Mouse (Mus musculus): Measurements from ENCODE around the gene Pdzd11. TPM values are rescaled to one million over a fixed set of nuclear protein-coding genes. Genes with fewer than 3 reads are reported as not detected.

The Pdzd11 gene
- polyA plus RNA-seq (2017; shearing (Covaris generic)): 10 to 100 TPM; 37.6 to 49.3 TPM

DNA sequence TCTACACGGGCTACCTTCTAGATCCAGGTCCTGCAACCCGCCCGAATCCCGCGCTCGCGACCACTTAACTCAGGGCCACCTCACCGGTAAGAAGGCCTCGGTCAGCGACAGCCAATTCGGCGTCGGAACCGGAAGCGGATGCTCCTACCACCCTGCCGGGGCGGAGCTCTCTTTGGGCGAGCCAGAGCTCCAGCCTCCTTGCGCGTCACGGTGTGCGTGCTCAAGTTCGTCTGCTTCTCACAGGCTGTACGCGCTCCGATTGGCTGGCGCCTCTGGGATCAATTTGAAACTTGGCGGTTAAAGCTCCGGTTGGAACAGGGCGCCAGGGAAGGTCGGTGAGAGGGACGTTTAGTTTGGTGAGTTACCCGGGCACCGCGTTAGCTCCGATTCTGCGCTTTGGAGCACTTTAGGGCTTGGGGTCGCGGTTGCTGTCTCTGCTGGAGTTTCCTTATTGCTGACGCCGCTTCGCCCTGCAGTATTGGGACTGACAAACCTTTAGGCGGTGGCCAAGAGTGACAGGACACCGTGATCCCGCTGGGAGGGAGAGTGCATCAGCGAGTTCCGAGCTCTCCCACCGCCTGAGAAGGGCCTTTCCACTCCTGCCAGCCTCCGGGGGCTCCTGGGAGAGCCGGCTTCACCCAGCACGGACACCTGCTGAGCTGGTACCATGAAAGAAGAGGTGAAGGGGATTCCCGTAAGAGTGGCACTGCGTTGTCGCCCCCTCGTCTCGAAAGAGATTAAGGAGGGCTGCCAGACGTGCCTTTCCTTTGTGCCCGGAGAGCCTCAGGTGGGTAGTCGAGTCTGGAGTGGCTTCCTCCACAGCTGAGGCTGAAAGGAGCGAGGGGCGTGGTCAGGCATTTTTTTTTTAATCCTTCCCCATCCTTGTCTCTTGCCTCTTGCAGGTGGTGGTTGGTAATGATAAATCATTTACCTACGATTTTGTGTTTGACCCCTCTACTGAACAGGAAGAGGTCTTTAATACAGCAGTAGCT, at the start of gene Pdzd11:
Gene Pdzd11, minus strand, starts transcription at position 767 of the 992 bp plus-strand sequence.

GRCm38 (mm10) chrX:100625546-100625801, 894 bp downstream of the Pdzd11 start, which contains the start of gene Kif4:
Kif4 (plus strand) TSS chrX:100625737.

DNA sequence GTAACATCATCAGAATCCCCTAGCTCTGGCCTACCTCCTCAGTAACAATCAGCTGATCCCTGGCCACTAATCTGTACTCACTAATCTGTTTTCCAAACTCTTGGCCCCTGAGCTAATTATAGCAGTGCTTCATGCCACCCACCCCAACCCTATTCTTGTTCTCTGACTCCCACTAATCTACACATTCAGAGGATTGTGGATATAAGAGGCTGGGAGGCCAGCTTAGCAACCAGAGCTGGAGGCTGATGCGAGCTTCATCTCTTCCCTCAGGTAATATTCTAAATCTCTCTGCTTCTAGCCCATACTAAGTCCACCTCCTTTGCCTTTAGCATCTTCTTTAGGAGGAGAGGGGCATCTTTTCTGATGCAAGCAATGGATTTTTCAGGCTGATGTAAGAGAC, 21.1 kb downstream of the Pdzd11 start, which contains the start of gene Arr3:
Gene Arr3, plus strand, starts transcription at position 184 of the 400 bp plus-strand sequence.

GRCm38 (mm10) chrX:100594791-100595190, 31.6 kb downstream of the Pdzd11 start, which contains the start of gene P2ry4:
P2ry4 (minus strand) TSS chrX:100594869.

Other genes starting within 250 kb of the Pdzd11 start
- not detected for gene Otud6a, start 197.6 kb downstream of the Pdzd11 start, polyA plus RNA-seq (2017; shearing (Covaris generic))
- under 1 TPM in 1 of 2 experiments, not detected in 1; 0.23 TPM for gene Awat2, start 183.9 kb downstream of the Pdzd11 start, polyA plus RNA-seq (2017; shearing (Covaris generic))
- gene Igbp1, start 132.3 kb downstream of the Pdzd11 start, polyA plus RNA-seq (2017; shearing (Covaris generic)): 10 to 100 TPM; 31.0 to 31.6 TPM
- gene Dgat2l6, start 101.7 kb downstream of the Pdzd11 start, polyA plus RNA-seq (2017; shearing (Covaris generic)): under 1 TPM; 0.07 to 0.22 TPM
- not detected for gene Awat1, start 54.3 kb downstream of the Pdzd11 start, polyA plus RNA-seq (2017; shearing (Covaris generic))
- gene P2ry4, start 31.7 kb downstream of the Pdzd11 start, polyA plus RNA-seq (2017; shearing (Covaris generic)): under 1 TPM; 0.11 to 0.21 TPM
- under 1 TPM; 0.19 to 0.34 TPM for gene Arr3, start 21.1 kb downstream of the Pdzd11 start, polyA plus RNA-seq (2017; shearing (Covaris generic))
- gene Kif4, start 831 bp downstream of the Pdzd11 start, polyA plus RNA-seq (2017; shearing (Covaris generic)): 1 to 10 TPM in 1 of 2 experiments, under 1 TPM in 1; 0.77 to 1.1 TPM
- not detected for gene Gdpd2, start 103.3 kb upstream of the Pdzd11 start, polyA plus RNA-seq (2017; shearing (Covaris generic))
- gene Dlg3, start 141.2 kb upstream of the Pdzd11 start, polyA plus RNA-seq (2017; shearing (Covaris generic)): 10 to 100 TPM in 1 of 2 experiments, 1 to 10 TPM in 1; 4.6 to 10.6 TPM